Mouse (Mus musculus): ENCODE data around the gene 5730596B20Rik. TPM values are rescaled to one million over a fixed set of nuclear protein-coding genes. Genes with fewer than 3 reads are reported as not detected.

Gene 5730596B20Rik
- 0.02 TPM in 1 of 2 replicates, not detected in the other for polyA plus RNA-seq (2012)

DNA sequence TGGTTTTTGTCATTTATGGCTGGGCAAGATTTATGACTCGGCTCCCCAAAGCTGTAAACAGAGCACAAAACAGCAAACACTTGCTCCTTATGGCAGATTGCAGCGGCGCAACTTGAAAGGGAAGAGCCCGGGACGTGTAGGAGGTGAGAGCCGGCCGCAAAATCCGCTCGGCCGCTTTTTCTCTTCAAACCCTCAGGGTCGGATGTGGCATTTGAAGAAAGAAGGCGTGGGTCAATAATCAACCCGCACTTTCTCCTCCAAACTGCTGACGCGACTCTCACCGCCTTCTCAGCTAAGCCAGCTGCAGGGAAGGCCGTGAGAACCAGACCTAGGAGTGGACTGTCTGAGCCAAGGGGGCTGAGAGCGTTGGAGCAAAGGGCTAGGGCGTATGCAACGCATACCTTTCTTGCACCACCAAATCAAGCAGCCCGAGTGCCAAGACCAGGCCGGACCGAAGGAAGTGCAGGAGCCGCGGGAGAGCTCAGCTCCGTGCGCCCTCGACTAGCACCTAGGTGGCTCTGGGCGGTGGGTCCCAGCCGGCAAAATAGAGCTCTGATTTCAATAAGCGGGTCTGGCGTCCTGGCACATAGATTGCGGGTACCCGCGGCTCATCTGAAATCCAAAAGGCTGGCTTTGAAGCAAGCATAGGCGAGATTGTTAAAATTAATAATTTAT, at the start of gene 5730596B20Rik:
Gene 5730596B20Rik, plus strand, starts transcription at position 438 of the 675 bp plus-strand sequence.
- TF ChIP-seq GATA1 (IDR thresholded peaks at IDR 0.05; ENCODE audit: low read length) = no peak
- no peak for TF ChIP-seq TAL1 (IDR thresholded peaks at IDR 0.05; ENCODE audit: low read length)
- Histone ChIP-seq H3K4me3 (replicated peaks) (no peak within 1 kb of the TSS), H3K4me1 (ENCODE audit: control insufficient read depth) (no peaks in the 10 kb centered on the region), H3K9me3 (ENCODE audit: control insufficient read depth, low read length) (peaks cover 2% of the 10 kb centered on the region; the same call in 1 of the 2 replicates), H3K36me3 (ENCODE audit: control insufficient read depth) (no peaks in the 10 kb centered on the region), H3K27me3 (ENCODE audit: control insufficient read depth) (peaks cover 97% of the 10 kb centered on the region)

- no peaks in the 10 kb centered on the region for H3K4me1 ChIP-seq (ENCODE audit: control insufficient read depth)
- no peaks in the 10 kb centered on the region for H3K9me3 ChIP-seq (ENCODE audit: control insufficient read depth, low read length)
- no peak overlapping the region for H3K4me3 ChIP-seq (replicated peaks)
- no peaks in the 10 kb centered on the region for H3K36me3 ChIP-seq (ENCODE audit: control insufficient read depth)
- H3K27me3 ChIP-seq (ENCODE audit: control insufficient read depth) = no peaks in the 10 kb centered on the region
- no peak for TF ChIP-seq GATA1 (IDR thresholded peaks at IDR 0.05; ENCODE audit: low read length)
- TF ChIP-seq TAL1 (IDR thresholded peaks at IDR 0.05; ENCODE audit: low read length) = no peak
These were observed 39.3 kb upstream of the 5730596B20Rik start for GRCm38 (mm10) chr6:52137841-52138535.

- no peaks in the 10 kb centered on the region for H3K4me1 ChIP-seq (ENCODE audit: control insufficient read depth)
- no peak overlapping the region for H3K4me3 ChIP-seq (replicated peaks)
- TF ChIP-seq GATA1 (IDR thresholded peaks at IDR 0.05; ENCODE audit: low read length) = no peak
- TF ChIP-seq TAL1 (IDR thresholded peaks at IDR 0.05; ENCODE audit: low read length) = no peak
- H3K27me3 ChIP-seq (ENCODE audit: control insufficient read depth) = no peaks in the 10 kb centered on the region
- H3K9me3 ChIP-seq (ENCODE audit: control insufficient read depth, low read length) = no peaks in the 10 kb centered on the region
- H3K36me3 ChIP-seq (ENCODE audit: control insufficient read depth) = no peaks in the 10 kb centered on the region
These were observed 38.7 kb upstream of the 5730596B20Rik start for GRCm38 (mm10) chr6:52138576-52138975.

GRCm38 (mm10) chr6:52139115-52139514, 38.2 kb upstream of the 5730596B20Rik start:
- TF ChIP-seq GATA1 (IDR thresholded peaks at IDR 0.05; ENCODE audit: low read length) = no peak
- no peak for TF ChIP-seq TAL1 (IDR thresholded peaks at IDR 0.05; ENCODE audit: low read length)
- Histone ChIP-seq H3K4me1 (ENCODE audit: control insufficient read depth) (no peaks in the 10 kb centered on the region), H3K27me3 (ENCODE audit: control insufficient read depth) (no peaks in the 10 kb centered on the region), H3K4me3 (replicated peaks) (no peak overlapping the region), H3K9me3 (ENCODE audit: control insufficient read depth, low read length) (no peaks in the 10 kb centered on the region), H3K36me3 (ENCODE audit: control insufficient read depth) (no peaks in the 10 kb centered on the region)

DNA sequence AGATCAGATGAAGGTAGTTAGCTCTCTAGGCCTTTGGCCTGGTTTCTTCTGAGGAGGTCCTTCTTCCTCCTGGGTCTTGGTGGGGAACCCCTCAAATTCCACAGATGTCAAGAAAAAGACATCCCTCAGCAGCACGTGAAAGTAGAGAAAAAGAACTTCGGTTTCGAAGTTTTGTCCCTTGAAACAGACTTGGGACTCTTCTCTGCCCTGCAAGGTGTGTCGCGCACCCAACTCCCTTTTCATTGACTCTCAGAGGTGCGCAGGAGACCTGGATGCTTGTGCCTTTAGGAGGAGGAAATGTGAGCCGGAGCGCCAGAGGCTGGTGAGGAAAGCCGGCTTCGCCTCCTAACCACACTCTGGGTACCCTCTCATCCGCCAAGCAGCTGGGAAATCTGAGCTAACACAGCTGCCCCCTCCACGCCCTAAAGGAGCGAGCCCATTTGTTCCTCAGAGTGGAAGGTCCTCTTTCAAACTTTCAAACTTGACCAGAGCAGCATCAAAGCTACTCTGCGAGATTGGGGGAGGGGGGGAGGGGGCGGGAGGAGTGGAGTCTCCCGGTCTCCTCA, 26.8 kb upstream of the 5730596B20Rik start:
- Histone ChIP-seq H3K4me3 (replicated peaks) (no peak overlapping the region), H3K4me1 (ENCODE audit: control insufficient read depth) (no peaks in the 10 kb centered on the region), H3K9me3 (ENCODE audit: control insufficient read depth, low read length) (no peaks in the 10 kb centered on the region), H3K27me3 (ENCODE audit: control insufficient read depth) (peaks cover 67% of the 10 kb centered on the region), H3K36me3 (ENCODE audit: control insufficient read depth) (no peaks in the 10 kb centered on the region)
- TF ChIP-seq TAL1 (IDR thresholded peaks at IDR 0.05; ENCODE audit: low read length) (no peak), GATA1 (IDR thresholded peaks at IDR 0.05; ENCODE audit: low read length) (no peak)

DNA sequence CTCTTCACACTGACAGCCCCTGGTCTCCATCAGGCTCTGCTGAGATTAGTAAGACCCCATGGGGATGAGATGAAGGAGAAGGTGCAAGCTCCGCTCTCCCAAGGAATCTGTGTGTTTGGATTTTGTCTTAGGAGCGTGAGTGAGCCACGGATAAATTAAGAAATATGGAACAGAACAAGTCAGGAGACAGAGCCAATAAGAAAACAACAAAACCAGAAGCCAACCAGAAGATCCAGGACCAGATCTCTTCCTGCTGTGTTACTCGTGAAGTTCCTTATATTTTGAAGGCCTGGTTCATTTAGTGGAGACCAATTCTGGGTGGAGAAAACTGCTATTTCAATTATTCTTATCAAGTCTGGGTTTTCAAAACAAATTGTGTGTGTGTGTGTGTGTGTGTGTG, 25.7 kb upstream of the 5730596B20Rik start:
- Histone ChIP-seq H3K9me3 (ENCODE audit: control insufficient read depth, low read length) (no peaks in the 10 kb centered on the region), H3K27me3 (ENCODE audit: control insufficient read depth) (peaks cover 75% of the 10 kb centered on the region), H3K36me3 (ENCODE audit: control insufficient read depth) (no peaks in the 10 kb centered on the region), H3K4me3 (replicated peaks) (no peak overlapping the region), H3K4me1 (ENCODE audit: control insufficient read depth) (no peaks in the 10 kb centered on the region)
- TF ChIP-seq GATA1 (IDR thresholded peaks at IDR 0.05; ENCODE audit: low read length) = no peak
- no peak for TF ChIP-seq TAL1 (IDR thresholded peaks at IDR 0.05; ENCODE audit: low read length)

DNA sequence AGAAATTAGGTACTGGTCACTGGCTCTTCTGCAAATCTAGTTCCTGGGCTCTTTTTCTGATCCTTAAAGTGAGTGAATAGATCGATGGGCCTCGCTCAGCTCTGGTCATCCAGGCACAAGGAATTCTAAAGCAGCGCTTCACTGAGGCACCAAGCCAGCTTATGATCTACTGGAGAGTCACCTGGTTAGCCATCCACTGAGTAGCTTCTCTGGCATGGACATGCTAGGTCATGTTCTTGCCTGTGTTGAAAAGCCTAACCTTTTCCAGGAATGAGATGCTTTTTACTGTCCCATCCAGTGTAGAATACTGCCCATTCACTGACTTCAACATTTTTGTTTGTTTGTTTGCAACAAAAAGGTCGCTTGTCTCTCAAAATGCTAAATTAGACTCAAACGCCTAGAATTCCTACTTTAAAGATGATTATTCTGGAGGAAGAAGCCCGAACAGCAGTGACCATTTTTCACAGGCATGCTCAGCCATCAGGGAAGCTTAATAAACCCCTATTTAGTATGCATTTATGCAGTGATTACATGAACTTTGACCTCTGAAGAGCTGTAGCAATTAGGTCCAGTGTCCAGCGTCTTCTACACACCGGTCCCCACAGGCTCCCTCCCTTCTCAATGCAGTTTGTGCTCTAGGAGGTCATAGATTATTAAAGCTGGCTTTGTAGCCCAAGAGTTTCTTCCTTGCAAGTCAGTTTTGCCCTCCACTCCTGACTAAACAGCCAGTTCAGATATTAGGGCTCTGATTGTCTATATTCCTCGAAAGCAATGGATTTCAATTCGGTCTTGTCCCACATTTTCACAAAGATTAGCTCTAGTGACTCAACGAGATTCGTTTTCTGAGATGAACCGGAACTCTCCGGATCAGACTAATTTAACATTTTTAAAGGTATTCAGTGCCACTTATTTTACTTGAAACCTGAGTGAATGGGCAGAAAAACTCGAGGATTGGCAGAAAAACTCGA, 24.8 kb upstream of the 5730596B20Rik start:
- Histone ChIP-seq H3K9me3 (ENCODE audit: control insufficient read depth, low read length) (no peaks in the 10 kb centered on the region), H3K36me3 (ENCODE audit: control insufficient read depth) (no peaks in the 10 kb centered on the region), H3K27me3 (ENCODE audit: control insufficient read depth) (peaks cover 78% of the 10 kb centered on the region), H3K4me1 (ENCODE audit: control insufficient read depth) (no peaks in the 10 kb centered on the region), H3K4me3 (replicated peaks) (no peak overlapping the region)
- TF ChIP-seq TAL1 (IDR thresholded peaks at IDR 0.05; ENCODE audit: low read length) = no peak
- TF ChIP-seq GATA1 (IDR thresholded peaks at IDR 0.05; ENCODE audit: low read length) = no peak

GRCm38 (mm10) chr6:52153270-52153669, 24.0 kb upstream of the 5730596B20Rik start:
- TF ChIP-seq TAL1 (IDR thresholded peaks at IDR 0.05; ENCODE audit: low read length) (no peak), GATA1 (IDR thresholded peaks at IDR 0.05; ENCODE audit: low read length) (no peak)
- no peaks in the 10 kb centered on the region for H3K4me1 ChIP-seq (ENCODE audit: control insufficient read depth)
- no peaks in the 10 kb centered on the region for H3K36me3 ChIP-seq (ENCODE audit: control insufficient read depth)
- no peaks in the 10 kb centered on the region for H3K9me3 ChIP-seq (ENCODE audit: control insufficient read depth, low read length)
- H3K27me3 ChIP-seq (ENCODE audit: control insufficient read depth) = peaks cover 85% of the 10 kb centered on the region
- H3K4me3 ChIP-seq (replicated peaks) = no peak overlapping the region

Measured in erythroblast, embryonic 14.5 days (primary cell).